Mouse (Mus musculus) thymus, adult 2 months (tissue): ENCODE measurements around the gene Inpp1. TPM values are rescaled to one million over a fixed set of nuclear protein-coding genes. Genes with fewer than 3 reads are reported as not detected.
A peak's percentile ranks its signal among the peaks of the same experiment; 100 is the strongest.

Source experiments
- DNase-seq: peaks from one replicate; pipeline ENCODE4 v3.0.0; 2021
- H3K27ac ChIP-seq: fragments of 200-500 bp; 2 replicates; pipeline ENCODE4 v1.5.1; 2012; ENCODE audit warnings: low read length, control low read depth; ENCODE audit not compliant: control insufficient read depth, insufficient read depth
- H3K27me3 ChIP-seq: fragments of 200-500 bp; 2 replicates; pipeline ENCODE4 v1.6.1; 2012; ENCODE audit warnings: mild to moderate bottlenecking, low read length, moderate library complexity, mixed read lengths; ENCODE audit not compliant: control insufficient read depth, insufficient read depth
- H3K36me3 ChIP-seq: fragments of 200-500 bp; 2 replicates; pipeline ENCODE4 v1.6.1; 2012; ENCODE audit warnings: mild to moderate bottlenecking, low read length, moderate library complexity; ENCODE audit not compliant: control insufficient read depth, insufficient read depth
- H3K4me1 ChIP-seq: fragments of 200-500 bp; replicated peaks from 2 replicates; pipeline ENCODE4 v1.6.1; 2012; ENCODE audit warnings: low read length; ENCODE audit not compliant: control insufficient read depth, insufficient read depth
- H3K4me3 ChIP-seq: fragments of 200-500 bp; 2 replicates; pipeline ENCODE4 v1.5.1; 2012; ENCODE audit warnings: mild to moderate bottlenecking, low read length, control low read depth, moderate library complexity; ENCODE audit not compliant: control insufficient read depth, insufficient read depth
- CTCF ChIP-seq: fragments of 200-500 bp; IDR thresholded peaks from 2 replicates; pipeline ENCODE4 v1.5.1; 2012; ENCODE audit warnings: mild to moderate bottlenecking, control low read depth, low read length, moderate library complexity, borderline replicate concordance; ENCODE audit not compliant: control insufficient read depth, poor library complexity, insufficient read depth; ENCODE audit errors: extremely low read depth
- POLR2A ChIP-seq: fragments of 200-500 bp; IDR thresholded peaks from 2 replicates; pipeline ENCODE4 v1.6.1; 2012; ENCODE audit warnings: mild to moderate bottlenecking, low read length, control low read depth, moderate library complexity; ENCODE audit not compliant: control insufficient read depth, poor library complexity, insufficient read depth; ENCODE audit errors: extremely low read depth
- WGBS: fragments of 180-500 bp; shearing (Covaris S2); methylation state at CpG from one replicate; pipeline ENCODE4 v1.1.7; 2018; 5-methylcytosine and 5-hydroxymethylcytosine counted together
- polyA plus RNA-seq: library from polyadenylated mRNA; depleted of rRNA; stranded (reverse); fragments of >200 nt; gene quantifications from 2 replicates; pipeline ENCODE4 v1.2.3, GENCODE M21; 2012

Inpp1 gene
- polyA plus RNA-seq, 1 experiment = 33.8 TPM

- DNase-seq = no peak
- H3K4me3 ChIP-seq = no peak overlapping the region
- TF ChIP-seq CTCF (no peak), POLR2A (no peak)
- no peaks in the 10 kb centered on the region for H3K36me3 ChIP-seq
- WGBS = 95% methylated on average over 4 of the region's 4 CpGs
- no peak overlapping the region for H3K27ac ChIP-seq
- H3K4me1 ChIP-seq = peaks cover 6% of the 10 kb centered on the region
- no peaks in the 10 kb centered on the region for H3K27me3 ChIP-seq
These were observed 29.1 kb upstream of the Inpp1 start for GRCm38 (mm10) chr1:52846556-52846955.

GRCm38 (mm10) chr1:52844782-52845665, 27.5 kb upstream of the Inpp1 start, which contains the start of gene Hibch:
Gene Hibch (plus strand): TSS chr1:52844929.
- DNase-seq = peak; percentile 97
- TF ChIP-seq CTCF (peak; percentile 49; the same call in 1 of the 2 replicates), POLR2A (peak; percentile 64)
- H3K27me3 ChIP-seq = no peaks in the 10 kb centered on the region
- H3K27ac ChIP-seq = peak within 1 kb of the TSS; percentile 47
- H3K4me3 ChIP-seq = peak within 1 kb of the TSS; percentile 75
- H3K4me1 ChIP-seq = peaks cover 6% of the 10 kb centered on the region
- WGBS = 1% methylated on average over 45 of the region's 45 CpGs
- no peaks in the 10 kb centered on the region for H3K36me3 ChIP-seq

GRCm38 (mm10) chr1:52844354-52844753, 26.9 kb upstream of the Inpp1 start:
- Histone ChIP-seq H3K27ac (no peak overlapping the region), H3K4me3 (no peak overlapping the region), H3K4me1 (peaks cover 6% of the 10 kb centered on the region), H3K36me3 (no peaks in the 10 kb centered on the region), H3K27me3 (no peaks in the 10 kb centered on the region)
- WGBS = 2% methylated on average over 3 of the region's 3 CpGs
- TF ChIP-seq CTCF = no peak
- TF ChIP-seq POLR2A = no peak
- DNase-seq = no peak

- H3K27ac ChIP-seq = no peak overlapping the region
- H3K36me3 ChIP-seq = no peaks in the 10 kb centered on the region
- H3K27me3 ChIP-seq = no peaks in the 10 kb centered on the region
- H3K4me3 ChIP-seq = no peak overlapping the region
- TF ChIP-seq POLR2A (no peak), CTCF (no peak)
- WGBS = 88% methylated on average over 3 of the region's 3 CpGs
- peaks cover 2% of the 10 kb centered on the region for H3K4me1 ChIP-seq
- no peak for DNase-seq
These were observed 21.6 kb upstream of the Inpp1 start for GRCm38 (mm10) chr1:52839099-52839498.

GRCm38 (mm10) chr1:52817813-52818147, 292 bp upstream of the Inpp1 start:
- Histone ChIP-seq H3K4me3 (peak overlapping the region; percentile 84), H3K36me3 (no peaks in the 10 kb centered on the region), H3K27ac (no peak overlapping the region), H3K4me1 (peaks cover 7% of the 10 kb centered on the region), H3K27me3 (no peaks in the 10 kb centered on the region)
- no peak for DNase-seq
- 9% methylated on average over 7 of the region's 7 CpGs for WGBS
- TF ChIP-seq POLR2A (no peak), CTCF (no peak)

GRCm38 (mm10) chr1:52816232-52816891, 1.1 kb downstream of the Inpp1 start:
- Histone ChIP-seq H3K27ac (no peak overlapping the region), H3K4me3 (no peak overlapping the region), H3K27me3 (no peaks in the 10 kb centered on the region), H3K36me3 (no peaks in the 10 kb centered on the region), H3K4me1 (peaks cover 7% of the 10 kb centered on the region)
- 28% methylated on average over 13 of the region's 13 CpGs for WGBS
- TF ChIP-seq CTCF (no peak), POLR2A (no peak)
- DNase-seq = no peak
